Mouse (Mus musculus) heart, embryonic 14.5 days (tissue): ENCODE measurements around the gene Mrpl33. TPM values are rescaled to one million over a fixed set of nuclear protein-coding genes. Genes with fewer than 3 reads are reported as not detected.

Experiments used
- ATAC-seq: fragments of 200-750 bp; cut with Nextera tagmentation; 2 replicates; pipeline ENCODE4 v1.8.0; 2017; ENCODE audit warnings: low read depth, moderate TSS enrichment; ENCODE audit not compliant: insufficient number of reproducible peaks, insufficient read depth, low FRiP score
- H3K27ac ChIP-seq, 2 experiments: fragments of 200-500 bp in 1 of 2; fragments of 300-500 bp in 1 of 2; sonication (generic) in 1 of 2; replicated peaks in 1 of 2; 2 replicates each; pipeline ENCODE4 v1.5.1; 2012 to 2014; ENCODE audit warnings: low read depth in 2 of 2, low read length in 2 of 2, control low read depth in 1 of 2, mild to moderate bottlenecking in 1 of 2, mixed read lengths in 1 of 2; ENCODE audit not compliant: control insufficient read depth in 1 of 2, insufficient read depth in 1 of 2
- H3K27me3 ChIP-seq: fragments of 300-500 bp; sonication (generic); 2 replicates; pipeline ENCODE4 v1.6.1; 2014; ENCODE audit warnings: mild to moderate bottlenecking, low read length, control low read depth; ENCODE audit not compliant: control insufficient read depth, insufficient read depth
- H3K36me3 ChIP-seq: fragments of 300-500 bp; sonication (generic); 2 replicates; pipeline ENCODE4 v1.6.1; 2014; ENCODE audit warnings: mild to moderate bottlenecking, control low read depth, low read length, mixed read lengths; ENCODE audit not compliant: control insufficient read depth, insufficient read depth
- H3K4me1 ChIP-seq, 2 experiments: fragments of 200-500 bp in 1 of 2; fragments of 300-500 bp in 1 of 2; sonication (generic) in 1 of 2; 2 replicates each; pipeline ENCODE4 v1.6.1; 2012 to 2014; ENCODE audit warnings: low read length in 2 of 2, control low read depth in 1 of 2, mixed read lengths in 1 of 2; ENCODE audit not compliant: control insufficient read depth in 2 of 2, insufficient read depth in 2 of 2
- H3K4me2 ChIP-seq: fragments of 300-500 bp; sonication (generic); 2 replicates; pipeline ENCODE4 v1.6.1; 2014; ENCODE audit warnings: mild to moderate bottlenecking, low read length
- H3K4me3 ChIP-seq, 2 experiments: fragments of 200-500 bp in 1 of 2; fragments of 300-500 bp in 1 of 2; sonication (generic) in 1 of 2; 2 replicates each; pipeline ENCODE4 v1.5.1; 2012 to 2014; ENCODE audit warnings: low read length in 2 of 2, mild to moderate bottlenecking in 2 of 2, control low read depth in 1 of 2, low read depth in 1 of 2, moderate library complexity in 1 of 2; ENCODE audit not compliant: control insufficient read depth in 1 of 2, insufficient read depth in 1 of 2
- H3K9ac ChIP-seq: fragments of 300-500 bp; sonication (generic); 2 replicates; pipeline ENCODE4 v1.6.1; 2014; ENCODE audit warnings: mild to moderate bottlenecking, low read length
- H3K9me3 ChIP-seq: fragments of 300-500 bp; sonication (generic); 2 replicates; pipeline ENCODE4 v1.6.1; 2016; ENCODE audit warnings: low read length, control low read depth; ENCODE audit not compliant: control insufficient read depth
- WGBS: fragments of 180-500 bp; shearing (Covaris S2); extraction: QIAGEN DNeasy Blood & Tissue Kit; methylation state at CpG from one replicate; pipeline ENCODE4 v1.1.7; 2014; 5-methylcytosine and 5-hydroxymethylcytosine counted together
- microRNA-seq: library from miRNA; unstranded; fragments of <30 nt; microRNA quantifications from one replicate; pipeline ENCODE4, GENCODE M21; 2016
- polyA plus RNA-seq: library from polyadenylated mRNA; unstranded; fragments of >200 nt; fragmentation: Nextera tagmentation; extraction: Ambion mirVana; gene quantifications from 2 replicates; pipeline ENCODE4 v1.2.1, GENCODE M21; 2014

Gene Mrpl33
- polyA plus RNA-seq, 1 experiment from 2014 or later = 456 TPM

- H3K9me3 ChIP-seq = no peaks in the 10 kb centered on the region
- no peak for ATAC-seq
- no peak overlapping the region for H3K4me3 ChIP-seq
- no peak overlapping the region for H3K9ac ChIP-seq
- peaks cover 2 to 6% of the 10 kb centered on the region in 2 experiments; a peak in 3 of 4 replicates for H3K4me1 ChIP-seq
- H3K36me3 ChIP-seq = peaks cover 26% of the 10 kb centered on the region
- H3K27ac ChIP-seq = no peak overlapping the region
- H3K27me3 ChIP-seq = no peaks in the 10 kb centered on the region
- 0 out of 2 replicates have a peak overlapping the region, but pooled peaks have one; percentile 79 for H3K4me2 ChIP-seq
Observed at GRCm38 (mm10) chr5:31699397-31699796, 102.7 kb downstream of the Mrpl33 start.

- Histone ChIP-seq H3K4me1 (no peaks in the 10 kb centered on the region), H3K4me2 (no peak overlapping the region), H3K27ac (no peak overlapping the region), H3K36me3 (peaks cover 34% of the 10 kb centered on the region), H3K4me3 (no peak overlapping the region), H3K9ac (no peak overlapping the region), H3K9me3 (no peaks in the 10 kb centered on the region), H3K27me3 (no peaks in the 10 kb centered on the region)
- WGBS = 77% methylated on average over 5 of the region's 5 CpGs
- ATAC-seq = no peak
Observed at GRCm38 (mm10) chr5:31704971-31705370, 108.2 kb downstream of the Mrpl33 start.

DNA sequence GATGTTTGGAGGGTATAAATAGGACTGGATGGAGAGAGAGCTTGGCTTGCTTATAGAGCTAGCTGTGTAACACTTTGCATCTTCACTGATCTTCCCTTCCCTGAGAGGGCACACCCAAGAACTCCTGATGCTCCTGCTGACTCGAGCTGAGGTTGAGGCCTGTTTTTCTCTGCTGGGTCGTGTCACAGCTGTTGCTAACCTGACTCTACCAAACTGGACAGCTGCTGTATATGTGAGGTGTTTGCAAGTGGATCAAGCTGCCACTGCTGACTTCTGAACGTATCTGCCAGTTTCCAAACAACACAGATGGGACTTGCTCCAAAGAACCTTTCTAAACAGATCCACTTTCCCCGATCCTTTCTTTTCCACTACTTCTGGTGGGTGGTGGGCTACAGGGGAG, 110.1 kb downstream of the Mrpl33 start:
- Histone ChIP-seq H3K27me3 (no peaks in the 10 kb centered on the region), H3K4me1 (no peaks in the 10 kb centered on the region), H3K4me3 (no peak overlapping the region), H3K27ac (no peak overlapping the region), H3K36me3 (peaks cover 30% of the 10 kb centered on the region), H3K9me3 (no peaks in the 10 kb centered on the region), H3K9ac (no peak overlapping the region), H3K4me2 (no peak overlapping the region)
- WGBS = 79% methylated on average over 4 of the region's 4 CpGs
- ATAC-seq = no peak

DNA sequence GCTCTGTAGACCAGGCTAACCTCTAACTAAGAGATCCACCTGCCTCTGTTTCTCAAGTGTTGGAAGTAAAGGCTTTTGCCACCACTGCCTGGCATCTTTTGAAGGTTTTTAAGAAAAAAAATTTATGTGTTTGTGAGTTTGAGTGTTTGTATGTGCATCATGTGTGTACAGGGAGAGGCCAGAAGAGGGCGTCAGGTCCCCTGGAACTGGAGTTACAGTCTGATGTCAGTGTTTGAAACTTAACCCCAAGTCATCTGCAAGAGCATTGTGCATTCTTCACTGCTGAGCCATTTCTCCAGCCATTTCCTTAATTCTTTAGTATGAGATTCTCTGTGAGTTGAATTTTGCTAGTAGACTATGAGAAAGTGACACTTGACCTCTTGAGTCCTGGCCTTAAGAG, 112.7 kb downstream of the Mrpl33 start:
- peaks cover 7% of the 10 kb centered on the region; the same call in 1 of the 2 replicates for H3K36me3 ChIP-seq
- no peaks in the 10 kb centered on the region for H3K9me3 ChIP-seq
- no peak overlapping the region for H3K27ac ChIP-seq
- no peak for ATAC-seq
- H3K27me3 ChIP-seq = no peaks in the 10 kb centered on the region
- H3K4me1 ChIP-seq = peaks cover 5 to 12% of the 10 kb centered on the region in 2 experiments; a peak in 3 of 4 replicates
- WGBS = 82% methylated on average over 1 of the region's 1 CpGs
- no peak overlapping the region for H3K4me3 ChIP-seq
- no peak overlapping the region for H3K4me2 ChIP-seq
- no peak overlapping the region for H3K9ac ChIP-seq

DNA sequence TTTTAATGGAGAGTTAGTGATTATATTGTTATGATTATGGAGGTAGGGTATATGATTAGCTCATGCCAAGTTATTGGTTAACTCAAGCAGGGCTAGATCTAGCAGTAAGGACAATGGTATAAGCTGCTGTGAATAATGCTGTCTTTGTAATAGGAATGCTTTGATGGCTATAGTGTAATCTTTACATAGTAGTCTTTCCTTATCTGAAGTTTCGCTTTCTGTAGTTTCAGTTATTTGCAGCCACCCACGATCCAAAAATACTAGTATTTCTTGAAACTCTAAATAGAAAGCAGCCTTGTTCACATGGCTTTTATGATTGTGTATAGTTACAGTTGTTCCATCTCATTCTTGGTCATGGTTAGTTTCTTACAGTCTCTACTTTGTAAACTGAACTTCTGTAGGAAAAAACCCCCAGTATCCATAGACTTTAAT, 116.6 kb downstream of the Mrpl33 start:
- WGBS = 75% methylated on average over 2 of the region's 2 CpGs
- Histone ChIP-seq H3K27me3 (no peaks in the 10 kb centered on the region), H3K4me3 (no peak overlapping the region), H3K9ac (no peak overlapping the region), H3K27ac (no peak overlapping the region), H3K36me3 (no peaks in the 10 kb centered on the region), H3K4me1 (peaks cover 5 to 17% of the 10 kb centered on the region in 2 experiments; a peak in 3 of 4 replicates), H3K9me3 (no peaks in the 10 kb centered on the region), H3K4me2 (no peak overlapping the region)
- no peak for ATAC-seq

DNA sequence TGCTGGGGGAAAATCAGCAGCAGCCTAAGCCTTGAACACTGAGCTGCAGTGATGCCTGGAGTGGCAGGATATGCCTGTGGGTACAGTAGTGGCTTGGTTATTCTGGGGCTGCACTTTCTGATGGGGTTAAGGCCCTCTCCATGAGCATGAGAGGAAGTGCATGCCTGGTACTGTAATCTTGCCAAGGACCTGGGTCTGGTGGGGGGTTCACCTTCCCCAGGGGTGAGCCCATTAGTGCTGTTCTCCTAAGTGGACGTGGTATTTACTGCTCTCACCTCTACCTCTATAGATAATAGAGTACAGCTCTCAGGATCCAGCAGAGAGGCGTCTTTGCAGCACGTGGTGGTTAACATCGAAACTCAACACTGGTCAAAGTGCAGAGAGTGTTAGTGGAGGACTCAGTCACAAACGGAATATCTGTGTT, 117.1 kb downstream of the Mrpl33 start:
- no peaks in the 10 kb centered on the region for H3K36me3 ChIP-seq
- H3K4me2 ChIP-seq = no peak overlapping the region
- no peak for ATAC-seq
- H3K9ac ChIP-seq = no peak overlapping the region
- H3K27me3 ChIP-seq = no peaks in the 10 kb centered on the region
- no peak overlapping the region for H3K4me3 ChIP-seq
- peaks cover 5 to 17% of the 10 kb centered on the region in 2 experiments; a peak in 3 of 4 replicates for H3K4me1 ChIP-seq
- H3K27ac ChIP-seq = no peak overlapping the region
- WGBS = 27% methylated on average over 5 of the region's 5 CpGs
- no peaks in the 10 kb centered on the region for H3K9me3 ChIP-seq

Small RNAs within 50 kb of the gene (microRNA-seq; reads per million reads assigned to microRNA genes)
- gene Mir3473e = not detected

Other genes with a start within 250 kb of the Mrpl33 start
- gene Zfp512, start 144.5 kb upstream of the Mrpl33 start, polyA plus RNA-seq = 32.7 and 34.4 TPM in 2 replicates
- gene 4930548H24Rik, start 111.2 kb upstream of the Mrpl33 start, polyA plus RNA-seq = not detected in 2 replicates
- 37.9 and 38.8 TPM in 2 replicates for gene Gpn1, start 102.2 kb upstream of the Mrpl33 start, polyA plus RNA-seq
- gene Slc4a1ap, start 69.9 kb upstream of the Mrpl33 start, polyA plus RNA-seq = 17.6 and 19.5 TPM in 2 replicates
- gene Supt7l, start 69.1 kb upstream of the Mrpl33 start, polyA plus RNA-seq = 16.7 and 16.9 TPM in 2 replicates
- 3.6 and 4.5 TPM in 2 replicates for gene Rbks, start 100.7 kb downstream of the Mrpl33 start, polyA plus RNA-seq
- 37.3 and 47.8 TPM in 2 replicates for gene Babam2, start 100.7 kb downstream of the Mrpl33 start, polyA plus RNA-seq